Mouse (Mus musculus) E14TG2a.4 (cell line): ENCODE results near the gene Blnk.

Experiments
- H3K27me3 ChIP-seq: 2 replicates; pipeline ENCODE4 v1.6.1; 2014; ENCODE audit warnings: low read length, control low read depth; ENCODE audit not compliant: insufficient read depth
- H3K36me3 ChIP-seq: 2 replicates; pipeline ENCODE4 v1.6.1; 2014; ENCODE audit warnings: low read length, control low read depth; ENCODE audit not compliant: insufficient read depth
- H3K4me1 ChIP-seq: replicated peaks from 2 replicates; pipeline ENCODE4 v1.6.1; 2014; ENCODE audit warnings: low read depth, low read length, control low read depth
- H3K4me3 ChIP-seq: replicated peaks from 2 replicates; pipeline ENCODE4 v1.5.1; 2014; ENCODE audit warnings: mild to moderate bottlenecking, low read length
- H3K9me3 ChIP-seq: 2 replicates; pipeline ENCODE4 v1.6.1; 2014; ENCODE audit warnings: low read length, control low read depth
- CTCF ChIP-seq: conservative IDR thresholded peaks from 2 replicates; pipeline ENCODE4 v1.5.1; 2014; ENCODE audit warnings: low read length
- NANOG ChIP-seq: IDR thresholded peaks from 2 replicates; pipeline ENCODE4 v1.6.1; 2014; ENCODE audit warnings: borderline replicate concordance, low read length, mixed read lengths
- POU5F1 ChIP-seq: IDR thresholded peaks from 2 replicates; pipeline ENCODE4 v1.6.1; 2014; ENCODE audit warnings: low read length, borderline replicate concordance

The Blnk gene

GRCm38 (mm10) chr19:40995449-40996401 lies 1.4 kb upstream of the Blnk start:
- TF ChIP-seq POU5F1 (no peak), NANOG (no peak), CTCF (no peak)
- H3K9me3 ChIP-seq = no peaks in the 10 kb centered on the region

GRCm38 (mm10) chr19:40994911-40995310 lies 576 bp upstream of the Blnk start:
- no peaks in the 10 kb centered on the region for H3K9me3 ChIP-seq
- H3K27me3 ChIP-seq = peaks cover 12% of the 10 kb centered on the region; the same call in 1 of the 2 replicates
- 0 out of 2 replicates have a peak overlapping the region, but pooled peaks have one; percentile 10 for H3K4me3 ChIP-seq
- no peak for TF ChIP-seq CTCF
- no peak for TF ChIP-seq POU5F1
- TF ChIP-seq NANOG = no peak
- no peaks in the 10 kb centered on the region for H3K36me3 ChIP-seq
- peaks cover 39% of the 10 kb centered on the region for H3K4me1 ChIP-seq

More at GRCm38 (mm10) chr19:40995449-40996401, 1.4 kb upstream of the Blnk start:
- Histone ChIP-seq H3K27me3 (peaks cover 12% of the 10 kb centered on the region; the same call in 1 of the 2 replicates), H3K4me3 (0 out of 2 replicates have a peak overlapping the region, but pooled peaks have one; percentile 10), H3K36me3 (no peaks in the 10 kb centered on the region), H3K4me1 (peaks cover 35% of the 10 kb centered on the region)

DNA sequence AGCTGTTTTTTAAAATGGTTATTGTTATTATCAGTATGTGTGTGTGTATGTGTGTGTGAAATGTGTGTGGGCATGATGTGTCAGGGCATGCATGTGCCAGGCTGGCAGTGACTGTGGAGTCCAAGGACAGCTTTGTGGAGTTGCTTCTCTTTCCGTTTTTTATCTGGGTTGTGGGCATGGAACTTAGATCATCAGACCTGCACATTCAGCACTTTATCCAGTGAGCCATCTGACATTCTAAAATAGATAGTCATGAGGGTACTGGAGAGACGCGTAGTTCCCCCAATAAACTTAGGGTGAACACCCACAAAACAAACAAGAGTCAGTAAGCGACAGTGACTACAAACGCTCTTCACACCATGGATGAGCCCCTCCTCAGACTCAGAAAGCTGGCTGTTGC lies 979 bp downstream of the Blnk start:
- H3K9me3 ChIP-seq = no peaks in the 10 kb centered on the region
- TF ChIP-seq CTCF = no peak
- no peak for TF ChIP-seq POU5F1
- no peak for TF ChIP-seq NANOG
- H3K4me3 ChIP-seq = no peak overlapping the region
- peaks cover 16% of the 10 kb centered on the region for H3K27me3 ChIP-seq
- peaks cover 33% of the 10 kb centered on the region for H3K4me1 ChIP-seq
- no peaks in the 10 kb centered on the region for H3K36me3 ChIP-seq

GRCm38 (mm10) chr19:40992517-40993044 lies 1.8 kb downstream of the Blnk start:
- Histone ChIP-seq H3K27me3 (peaks cover 16% of the 10 kb centered on the region), H3K36me3 (no peaks in the 10 kb centered on the region), H3K9me3 (no peaks in the 10 kb centered on the region), H3K4me3 (no peak overlapping the region), H3K4me1 (peaks cover 33% of the 10 kb centered on the region)
- TF ChIP-seq NANOG = no peak
- no peak for TF ChIP-seq POU5F1
- TF ChIP-seq CTCF = no peak

DNA sequence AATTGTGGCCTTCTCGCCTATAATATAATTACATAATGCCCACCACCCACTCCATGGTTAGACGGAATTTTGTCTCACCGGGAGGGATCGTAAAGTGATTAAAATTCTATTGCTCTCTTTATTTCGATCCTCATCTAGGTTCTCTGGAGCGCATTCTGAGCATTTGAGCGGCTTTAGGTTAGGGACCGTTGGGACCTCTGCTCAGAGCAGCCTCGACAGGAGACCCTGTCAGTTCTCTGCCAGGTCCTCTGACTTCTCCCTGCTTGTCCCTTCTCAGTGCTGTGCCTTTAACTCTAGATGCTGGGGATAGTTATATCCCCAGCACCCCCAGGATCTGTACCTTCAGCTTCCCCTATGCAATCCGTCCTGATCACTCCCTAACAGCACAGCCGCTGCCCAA lies 2.2 kb downstream of the Blnk start:
- Histone ChIP-seq H3K4me1 (peaks cover 33% of the 10 kb centered on the region), H3K27me3 (peaks cover 16% of the 10 kb centered on the region), H3K36me3 (no peaks in the 10 kb centered on the region), H3K4me3 (no peak overlapping the region), H3K9me3 (no peaks in the 10 kb centered on the region)
- TF ChIP-seq NANOG = no peak
- no peak for TF ChIP-seq CTCF
- TF ChIP-seq POU5F1 = no peak

GRCm38 (mm10) chr19:40991626-40992025 lies 2.7 kb downstream of the Blnk start:
- peaks cover 16% of the 10 kb centered on the region for H3K27me3 ChIP-seq
- H3K9me3 ChIP-seq = no peaks in the 10 kb centered on the region
- no peaks in the 10 kb centered on the region for H3K36me3 ChIP-seq
- H3K4me3 ChIP-seq = no peak overlapping the region
- TF ChIP-seq POU5F1 (no peak), CTCF (no peak)
- H3K4me1 ChIP-seq = peaks cover 33% of the 10 kb centered on the region

GRCm38 (mm10) chr19:40990781-40991343 lies 3.5 kb downstream of the Blnk start:
- Histone ChIP-seq H3K9me3 (no peaks in the 10 kb centered on the region), H3K4me3 (no peak overlapping the region), H3K4me1 (peaks cover 28% of the 10 kb centered on the region), H3K27me3 (peaks cover 15% of the 10 kb centered on the region), H3K36me3 (no peaks in the 10 kb centered on the region)
- TF ChIP-seq NANOG (no peak), POU5F1 (no peak), CTCF (no peak)

GRCm38 (mm10) chr19:40989961-40990600 lies 4.3 kb downstream of the Blnk start:
- H3K36me3 ChIP-seq = no peaks in the 10 kb centered on the region
- peaks cover 21% of the 10 kb centered on the region for H3K4me1 ChIP-seq
- H3K27me3 ChIP-seq = peaks cover 11% of the 10 kb centered on the region
- H3K9me3 ChIP-seq = no peaks in the 10 kb centered on the region
- no peak overlapping the region for H3K4me3 ChIP-seq
- no peak for TF ChIP-seq POU5F1
- TF ChIP-seq CTCF = no peak
- TF ChIP-seq NANOG = no peak
